Mouse (Mus musculus) erythroid progenitor cell, adult 5-6 weeks (primary cell): ENCODE results near the gene Csad. TPM values are rescaled to one million over a fixed set of nuclear protein-coding genes. Genes with fewer than 3 reads are reported as not detected.
"Not testable (repeated sequence)": the region's sequence is repeated elsewhere in the genome, so short reads cannot be mapped to it uniquely, and the experiment has no call there.

Experiments used
- ATAC-seq: replicated peaks from 2 replicates; pipeline ENCODE4 v1.8.0; 2016; ENCODE audit warnings: moderate number of reproducible peaks, mild to moderate bottlenecking, moderate TSS enrichment, inconsistent platforms; ENCODE audit not compliant: poor library complexity, low FRiP score, severe bottlenecking
- total RNA-seq, 2 experiments: library from RNA; stranded (forward) in 1 of 2; stranded (reverse) in 1 of 2; fragments of 150-400 nt in 1 of 2; fragments of 186-747, 209-891 nt in 1 of 2; gene quantifications; 2 replicates each; pipeline versions ENCODE4 v1.2.3 to v1.2.4; 2015 to 2017; ENCODE audit warnings: low replicate concordance in 2 of 2

Csad gene
- total RNA-seq, 2 experiments from 2014 or later = 23.9 to 27.2 TPM

GRCm38 (mm10) chr15:102175736-102176319 is 28.7 kb downstream of the Csad start:
- ATAC-seq = no peak

- ATAC-seq = no peak
Measured at GRCm38 (mm10) chr15:102173581-102173980, 30.9 kb downstream of the Csad start.

- no peak for ATAC-seq
Measured at GRCm38 (mm10) chr15:102169064-102169463, 35.5 kb downstream of the Csad start.

GRCm38 (mm10) chr15:102167620-102168021 is 36.9 kb downstream of the Csad start:
- ATAC-seq = no peak

- no peak for ATAC-seq
Measured at GRCm38 (mm10) chr15:102165468-102166100, 38.9 kb downstream of the Csad start.

GRCm38 (mm10) chr15:102163900-102164693 is 40.4 kb downstream of the Csad start:
- no peak for ATAC-seq

GRCm38 (mm10) chr15:102160415-102161060 is 44.0 kb downstream of the Csad start:
- ATAC-seq = no peak

GRCm38 (mm10) chr15:102156836-102157235 is 47.7 kb downstream of the Csad start:
- no peak for ATAC-seq

- not testable (repeated sequence) for ATAC-seq
Measured at GRCm38 (mm10) chr15:102155006-102155405, 49.5 kb downstream of the Csad start.

GRCm38 (mm10) chr15:102152646-102153045 is 51.9 kb downstream of the Csad start:
- ATAC-seq = no peak

- ATAC-seq = peak; percentile 92
Measured at GRCm38 (mm10) chr15:102150301-102151135, 54.0 kb downstream of the Csad start, which contains the start of gene Soat2. Soat2 (plus strand) TSS chr15:102150526.

GRCm38 (mm10) chr15:102149561-102149960 is 55.0 kb downstream of the Csad start:
- no peak for ATAC-seq

GRCm38 (mm10) chr15:102147674-102148402 is 56.7 kb downstream of the Csad start:
- ATAC-seq = no peak

- no peak for ATAC-seq
Measured at GRCm38 (mm10) chr15:102146882-102147281, 57.6 kb downstream of the Csad start.

GRCm38 (mm10) chr15:102146089-102146488 is 58.4 kb downstream of the Csad start:
- ATAC-seq = no peak

GRCm38 (mm10) chr15:102145330-102145729 is 59.2 kb downstream of the Csad start:
- ATAC-seq = no peak

GRCm38 (mm10) chr15:102144726-102145125 is 59.8 kb downstream of the Csad start:
- no peak for ATAC-seq

GRCm38 (mm10) chr15:102144274-102144711 is 60.2 kb downstream of the Csad start, which contains the start of gene Igfbp6:
Igfbp6 (plus strand) TSS chr15:102144362.
- no peak for ATAC-seq
